Mouse (Mus musculus) embryonic facial prominence, embryonic 13.5 days (tissue): ENCODE results near the gene Itpr2. TPM values are rescaled to one million over a fixed set of nuclear protein-coding genes. Genes with fewer than 3 reads are reported as not detected.

Source experiments
- ATAC-seq: fragments of 200-750 bp; cut with Nextera tagmentation; 2 replicates; pipeline ENCODE4 v1.8.0; 2017; ENCODE audit warnings: low read depth; ENCODE audit not compliant: insufficient number of reproducible peaks, insufficient read depth, low FRiP score, low TSS enrichment
- H3K27ac ChIP-seq: fragments of 300-500 bp; sonication (generic); 2 replicates; pipeline ENCODE4 v1.5.1; 2015; ENCODE audit warnings: moderate library complexity, mild to moderate bottlenecking, inconsistent platforms
- H3K27me3 ChIP-seq: fragments of 300-500 bp; sonication (generic); 2 replicates; pipeline ENCODE4 v1.6.1; 2015; ENCODE audit warnings: mild to moderate bottlenecking, inconsistent platforms
- H3K36me3 ChIP-seq: fragments of 300-500 bp; sonication (generic); 2 replicates; pipeline ENCODE4 v1.6.1; 2015; ENCODE audit warnings: mild to moderate bottlenecking, inconsistent platforms
- H3K4me1 ChIP-seq: fragments of 300-500 bp; sonication (generic); 2 replicates; pipeline ENCODE4 v1.6.1; 2015; ENCODE audit warnings: inconsistent platforms
- H3K4me2 ChIP-seq: fragments of 300-500 bp; sonication (generic); 2 replicates; pipeline ENCODE4 v1.6.1; 2015; ENCODE audit warnings: moderate library complexity, mild to moderate bottlenecking, inconsistent platforms
- H3K4me3 ChIP-seq: fragments of 300-500 bp; sonication (generic); 2 replicates; pipeline ENCODE4 v1.5.1; 2015; ENCODE audit warnings: mild to moderate bottlenecking, inconsistent platforms
- H3K9ac ChIP-seq: fragments of 300-500 bp; sonication (generic); 2 replicates; pipeline ENCODE4 v1.6.1; 2015; ENCODE audit warnings: mild to moderate bottlenecking, inconsistent platforms
- H3K9me3 ChIP-seq: fragments of 300-500 bp; sonication (generic); 2 replicates; pipeline ENCODE4 v1.6.1; 2016; ENCODE audit warnings: inconsistent platforms
- WGBS: fragments of 180-500 bp; shearing (Covaris S2); methylation state at CpG from one replicate; pipeline ENCODE4 v1.1.7; 2015; ENCODE audit warnings: mixed read lengths; 5-methylcytosine and 5-hydroxymethylcytosine counted together
- polyA plus RNA-seq: library from polyadenylated mRNA; unstranded; fragments of >200 nt; fragmentation: Nextera tagmentation; extraction: Ambion mirVana; gene quantifications from 2 replicates; pipeline ENCODE4 v1.2.1, GENCODE M21; 2015

Gene Itpr2
- polyA plus RNA-seq, 1 experiment from 2014 or later: 9.3 TPM

- no peak for ATAC-seq
- H3K9me3 ChIP-seq: no peaks in the 10 kb centered on the region
- H3K27me3 ChIP-seq: no peaks in the 10 kb centered on the region
- no peaks in the 10 kb centered on the region for H3K36me3 ChIP-seq
- H3K4me1 ChIP-seq: peaks cover 21% of the 10 kb centered on the region
- WGBS: 79% methylated on average over 8 of the region's 8 CpGs
- H3K27ac ChIP-seq: no peak overlapping the region
- no peak overlapping the region for H3K4me2 ChIP-seq
- H3K9ac ChIP-seq: no peak overlapping the region
- no peak overlapping the region for H3K4me3 ChIP-seq
Measured at GRCm38 (mm10) chr6:146302574-146303130, 199.4 kb downstream of the Itpr2 start.

DNA sequence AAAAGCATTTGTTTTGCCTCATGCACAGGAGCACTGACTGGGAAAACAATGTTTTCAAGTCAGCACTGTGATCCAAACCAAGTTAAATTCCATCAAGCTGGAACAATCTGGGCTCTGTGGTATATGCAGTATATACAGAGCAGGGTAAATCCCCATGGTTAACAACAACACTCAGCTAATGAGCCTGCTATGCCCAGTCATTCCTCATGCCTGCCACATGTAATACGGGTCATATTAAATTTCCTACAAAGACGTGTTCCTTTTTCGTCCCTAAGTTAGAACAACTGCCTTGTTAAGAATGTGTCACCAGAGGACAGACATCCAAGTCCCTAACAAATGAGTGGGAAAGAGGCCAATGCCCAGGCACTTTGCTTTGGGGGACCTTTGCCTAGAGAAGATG, 199.9 kb downstream of the Itpr2 start:
- ATAC-seq: no peak
- Histone ChIP-seq H3K4me2 (no peak overlapping the region), H3K4me3 (no peak overlapping the region), H3K27ac (no peak overlapping the region), H3K27me3 (no peaks in the 10 kb centered on the region), H3K9me3 (no peaks in the 10 kb centered on the region), H3K9ac (no peak overlapping the region), H3K4me1 (peaks cover 21% of the 10 kb centered on the region), H3K36me3 (no peaks in the 10 kb centered on the region)
- 31% methylated on average over 3 of the region's 3 CpGs for WGBS

GRCm38 (mm10) chr6:146300961-146301360, 201.1 kb downstream of the Itpr2 start:
- Histone ChIP-seq H3K36me3 (no peaks in the 10 kb centered on the region), H3K27me3 (no peaks in the 10 kb centered on the region), H3K4me2 (no peak overlapping the region), H3K4me3 (no peak overlapping the region), H3K9me3 (no peaks in the 10 kb centered on the region), H3K9ac (no peak overlapping the region), H3K4me1 (peaks cover 21% of the 10 kb centered on the region), H3K27ac (no peak overlapping the region)
- no peak for ATAC-seq

- H3K9ac ChIP-seq: no peak overlapping the region
- peaks cover 23% of the 10 kb centered on the region for H3K4me1 ChIP-seq
- no peaks in the 10 kb centered on the region for H3K9me3 ChIP-seq
- no peak overlapping the region for H3K4me2 ChIP-seq
- no peaks in the 10 kb centered on the region for H3K27me3 ChIP-seq
- no peak for ATAC-seq
- H3K27ac ChIP-seq: no peak overlapping the region
- no peak overlapping the region for H3K4me3 ChIP-seq
- no peaks in the 10 kb centered on the region for H3K36me3 ChIP-seq
Measured at GRCm38 (mm10) chr6:146298712-146299111, 203.3 kb downstream of the Itpr2 start.

DNA sequence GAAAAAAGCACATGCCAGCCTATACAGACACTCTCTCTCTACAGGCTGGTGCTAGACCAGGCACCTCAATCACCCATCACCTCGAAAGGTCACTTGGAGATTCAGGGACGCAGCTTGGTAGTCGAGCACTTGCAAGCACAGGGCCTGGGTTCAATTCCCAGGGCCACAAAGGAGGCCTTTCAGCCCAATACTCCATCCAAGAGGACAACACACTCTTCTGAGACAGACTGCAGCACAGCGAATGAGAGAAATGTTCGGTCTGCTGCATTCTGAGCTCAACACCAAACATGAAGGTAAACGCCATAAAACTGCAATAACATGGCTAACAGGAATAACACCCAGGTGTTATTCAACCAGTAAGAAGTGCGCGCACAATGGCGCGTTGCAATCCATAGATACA, 211.0 kb downstream of the Itpr2 start:
- 91% methylated on average over 10 of the region's 10 CpGs for WGBS
- Histone ChIP-seq H3K27me3 (no peaks in the 10 kb centered on the region), H3K9me3 (no peaks in the 10 kb centered on the region), H3K9ac (no peak overlapping the region), H3K36me3 (0 out of 2 replicates have a peak, but pooled peaks cover 4% of the 10 kb centered on the region), H3K4me1 (peaks cover 19% of the 10 kb centered on the region), H3K27ac (no peak overlapping the region), H3K4me2 (no peak overlapping the region), H3K4me3 (no peak overlapping the region)
- no peak for ATAC-seq

DNA sequence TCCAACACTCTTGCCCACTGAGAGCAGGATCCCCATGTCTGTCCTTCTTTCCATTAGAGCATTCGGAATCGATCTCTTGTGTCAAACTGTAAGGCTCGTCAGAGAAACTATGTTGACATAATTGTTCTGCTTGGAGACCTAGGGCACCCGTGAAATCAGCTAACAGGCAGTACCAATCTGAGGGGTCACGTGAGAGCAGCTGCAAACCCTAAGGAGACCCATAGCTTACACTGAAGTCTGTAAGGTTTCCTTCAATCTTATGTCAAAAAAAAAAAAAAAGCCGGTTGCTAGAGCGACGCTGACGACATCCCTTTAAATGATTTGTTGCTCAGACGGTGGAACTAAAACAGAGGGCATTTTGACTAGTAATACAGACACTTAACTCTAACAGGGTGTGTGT, 212.2 kb downstream of the Itpr2 start:
- WGBS: 28% methylated on average over 10 of the region's 10 CpGs
- no peak overlapping the region for H3K27ac ChIP-seq
- 0 out of 2 replicates have a peak overlapping the region, but pooled peaks have one; percentile 3 for H3K4me2 ChIP-seq
- no peaks in the 10 kb centered on the region for H3K9me3 ChIP-seq
- H3K4me1 ChIP-seq: peaks cover 27% of the 10 kb centered on the region
- ATAC-seq: no peak
- no peak overlapping the region for H3K9ac ChIP-seq
- 0 out of 2 replicates have a peak, but pooled peaks cover 4% of the 10 kb centered on the region for H3K36me3 ChIP-seq
- H3K4me3 ChIP-seq: no peak overlapping the region
- H3K27me3 ChIP-seq: peaks cover 7% of the 10 kb centered on the region; the same call in 1 of the 2 replicates

DNA sequence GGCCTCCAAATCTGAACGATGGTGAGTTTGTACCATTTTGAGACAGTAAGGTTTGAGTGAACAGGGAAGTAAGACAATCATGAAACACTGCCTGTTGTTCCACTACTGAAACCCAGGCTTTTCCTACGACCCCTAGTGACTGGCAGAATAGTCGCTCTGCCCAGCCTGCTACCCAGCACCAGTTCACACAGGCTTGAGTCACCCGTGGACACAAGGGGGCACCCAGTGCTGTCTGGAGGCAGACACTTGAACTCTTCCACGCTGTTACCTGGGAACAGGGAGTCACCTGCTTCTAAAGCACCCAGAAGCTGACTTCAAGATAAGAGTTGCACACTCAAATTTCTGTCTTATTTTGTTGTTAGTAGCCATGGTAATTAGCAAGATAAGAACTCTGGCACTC, 213.8 kb downstream of the Itpr2 start:
- no peak for ATAC-seq
- Histone ChIP-seq H3K9ac (no peak overlapping the region), H3K4me2 (no peak overlapping the region), H3K27me3 (peaks cover 7% of the 10 kb centered on the region; the same call in 1 of the 2 replicates), H3K4me3 (no peak overlapping the region), H3K4me1 (peaks cover 31% of the 10 kb centered on the region), H3K9me3 (no peaks in the 10 kb centered on the region), H3K27ac (no peak overlapping the region), H3K36me3 (0 out of 2 replicates have a peak, but pooled peaks cover 4% of the 10 kb centered on the region)
- 86% methylated on average over 5 of the region's 5 CpGs for WGBS

DNA sequence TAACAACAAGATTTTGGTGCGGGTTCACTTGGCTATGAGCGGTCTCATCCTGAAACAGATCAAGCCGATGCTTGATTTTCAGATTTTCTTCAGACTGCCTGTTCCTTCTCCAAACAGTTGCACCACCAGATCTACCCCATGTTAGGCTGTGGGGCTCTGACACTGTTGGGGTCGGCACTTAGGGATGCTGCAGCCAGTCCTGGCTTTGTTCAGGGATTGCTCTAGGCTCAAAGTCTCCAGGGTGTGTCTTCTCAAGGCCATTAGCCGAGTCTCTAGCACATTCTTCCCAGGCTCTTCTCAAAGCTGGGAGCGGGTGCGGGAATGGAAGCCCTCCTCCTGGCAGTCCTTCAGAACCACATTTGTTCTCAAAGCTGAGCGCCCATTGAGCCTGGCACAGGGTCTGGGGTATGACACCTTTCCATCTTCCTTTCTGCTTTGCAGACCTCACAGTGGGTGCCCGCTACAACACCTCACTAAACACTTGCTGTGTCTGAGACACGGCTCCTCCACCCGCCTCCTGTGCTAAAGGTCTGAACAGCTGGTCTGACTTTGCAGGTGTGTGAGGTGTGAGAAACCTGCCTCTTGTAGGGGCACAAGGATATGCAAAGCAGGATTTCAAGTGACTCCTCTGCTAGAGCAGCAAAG, 217.0 kb downstream of the Itpr2 start:
- Histone ChIP-seq H3K9me3 (no peaks in the 10 kb centered on the region), H3K27ac (no peak overlapping the region), H3K4me2 (no peak overlapping the region), H3K36me3 (0 out of 2 replicates have a peak, but pooled peaks cover 4% of the 10 kb centered on the region), H3K4me1 (peaks cover 27% of the 10 kb centered on the region), H3K9ac (no peak overlapping the region), H3K4me3 (no peak overlapping the region), H3K27me3 (peaks cover 7% of the 10 kb centered on the region; the same call in 1 of the 2 replicates)
- WGBS: 91% methylated on average over 11 of the region's 11 CpGs
- no peak for ATAC-seq

DNA sequence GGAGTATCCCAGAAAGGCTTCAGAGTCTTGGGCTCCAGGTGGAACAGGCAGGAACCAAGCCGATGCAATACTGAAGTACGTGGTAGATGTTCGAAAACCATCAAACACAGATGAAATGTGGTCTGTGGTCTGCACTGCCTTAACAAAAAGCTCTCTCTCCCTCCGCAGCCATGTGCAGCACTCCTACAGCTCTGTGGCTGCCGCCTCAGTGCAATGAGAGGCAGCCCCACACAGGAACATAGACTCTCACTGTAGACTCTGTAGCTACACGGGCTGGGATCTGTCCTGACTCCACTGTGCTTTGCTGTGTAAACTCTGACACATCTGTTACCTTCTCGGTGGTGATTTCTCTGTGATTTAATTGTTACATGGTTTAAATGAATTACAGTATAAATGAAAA, 218.0 kb downstream of the Itpr2 start:
- Histone ChIP-seq H3K27me3 (peaks cover 7% of the 10 kb centered on the region; the same call in 1 of the 2 replicates), H3K36me3 (0 out of 2 replicates have a peak, but pooled peaks cover 4% of the 10 kb centered on the region), H3K27ac (no peak overlapping the region), H3K4me3 (no peak overlapping the region), H3K4me2 (no peak overlapping the region), H3K4me1 (peaks cover 19% of the 10 kb centered on the region), H3K9ac (no peak overlapping the region), H3K9me3 (no peaks in the 10 kb centered on the region)
- no peak for ATAC-seq
- WGBS: 50% methylated on average over 7 of the region's 7 CpGs

DNA sequence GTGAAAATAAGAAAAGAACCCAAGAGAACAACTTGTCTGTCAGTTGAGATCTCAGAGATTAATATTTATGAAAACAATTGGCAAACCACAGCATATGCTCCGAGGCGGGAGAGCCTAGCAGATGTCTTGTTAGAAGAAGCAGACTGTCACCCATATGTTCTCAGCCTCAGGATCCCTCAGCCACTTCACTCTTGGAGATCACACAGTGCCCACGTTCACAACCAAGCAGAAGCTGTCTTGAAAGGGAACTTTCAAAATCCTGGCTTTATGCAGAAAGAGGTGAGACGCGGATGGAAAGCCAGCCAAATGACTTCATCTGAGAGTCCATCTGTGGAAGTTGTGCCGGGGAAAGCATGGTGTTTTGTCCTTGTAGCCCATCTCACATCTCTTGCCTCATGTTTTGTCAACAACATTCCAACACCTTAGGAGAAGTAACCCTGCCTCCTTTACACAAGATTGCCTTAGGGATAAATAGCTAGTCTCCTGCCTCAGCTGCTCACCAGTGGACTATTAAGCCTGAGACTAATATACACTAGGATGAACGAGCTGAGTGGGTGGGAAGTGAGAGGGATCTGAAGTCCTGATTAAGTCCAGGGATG, 219.9 kb downstream of the Itpr2 start:
- H3K4me3 ChIP-seq: no peak overlapping the region
- no peak overlapping the region for H3K27ac ChIP-seq
- H3K36me3 ChIP-seq: no peaks in the 10 kb centered on the region
- H3K4me1 ChIP-seq: peaks cover 20% of the 10 kb centered on the region
- 62% methylated on average over 7 of the region's 7 CpGs for WGBS
- ATAC-seq: no peak
- no peaks in the 10 kb centered on the region for H3K9me3 ChIP-seq
- H3K4me2 ChIP-seq: no peak overlapping the region
- peaks cover 7% of the 10 kb centered on the region; the same call in 1 of the 2 replicates for H3K27me3 ChIP-seq
- no peak overlapping the region for H3K9ac ChIP-seq

DNA sequence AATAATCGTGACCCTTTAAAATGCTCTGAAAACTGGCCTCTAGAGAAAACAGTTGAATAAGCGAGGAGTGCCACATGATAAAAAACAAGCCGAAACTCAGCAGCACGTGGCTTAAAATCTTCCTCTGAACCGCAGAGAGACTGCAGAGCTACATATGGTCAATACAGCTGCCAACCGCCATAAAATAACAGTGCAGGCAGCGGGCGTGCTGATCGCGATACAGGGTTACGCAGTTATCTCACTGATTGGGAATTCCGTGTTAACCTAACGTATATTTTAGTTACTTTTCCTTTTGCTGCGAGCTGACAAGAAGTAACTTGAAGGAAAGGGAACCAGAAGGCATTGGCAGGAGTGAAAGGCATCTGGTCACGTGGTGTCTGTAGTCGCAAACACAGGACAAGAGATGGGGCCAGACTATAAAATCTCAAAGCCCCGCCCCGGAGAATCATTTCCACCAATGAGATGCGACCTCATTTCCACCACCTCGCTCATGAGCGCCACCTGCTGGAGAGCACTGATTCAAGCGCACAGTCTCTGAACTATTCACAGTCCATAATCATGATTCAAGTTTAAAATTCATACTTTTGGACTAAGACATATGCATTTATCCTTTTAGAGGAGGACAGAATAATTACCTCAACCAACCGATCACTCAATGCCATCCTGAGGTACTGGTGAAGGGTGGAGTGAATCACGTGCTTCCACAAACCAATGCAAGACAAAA, 220.7 kb downstream of the Itpr2 start:
- H3K9me3 ChIP-seq: no peaks in the 10 kb centered on the region
- H3K27ac ChIP-seq: no peak overlapping the region
- H3K4me3 ChIP-seq: no peak overlapping the region
- no peaks in the 10 kb centered on the region for H3K36me3 ChIP-seq
- ATAC-seq: no peak
- no peak overlapping the region for H3K9ac ChIP-seq
- peaks cover 7% of the 10 kb centered on the region; the same call in 1 of the 2 replicates for H3K27me3 ChIP-seq
- H3K4me2 ChIP-seq: no peak overlapping the region
- 89% methylated on average over 24 of the region's 24 CpGs for WGBS
- peaks cover 26% of the 10 kb centered on the region for H3K4me1 ChIP-seq
